Mouse (Mus musculus) heart, adult 18-20 months (tissue): ENCODE measurements around the gene Elob. TPM values are rescaled to one million over a fixed set of nuclear protein-coding genes. Genes with fewer than 3 reads are reported as not detected.

Source experiments
- DNase-seq, 2 experiments: peaks; one replicate each; pipeline ENCODE4 v3.0.0; 2021 to 2022; ENCODE audit warnings: mixed read lengths in 1 of 2
- microRNA-seq, 2 experiments: library from miRNA; unstranded; fragments of <30 nt; microRNA quantifications; one replicate each; pipeline ENCODE4 v1.2.0; 2022
- total RNA-seq, 2 experiments: library from RNA; stranded (reverse); gene quantifications; 2 replicates each; pipeline ENCODE4 v1.2.3; 2021

Elob gene
- total RNA-seq, 2 experiments from 2014 or later, result 357 to 360 TPM

DNA sequence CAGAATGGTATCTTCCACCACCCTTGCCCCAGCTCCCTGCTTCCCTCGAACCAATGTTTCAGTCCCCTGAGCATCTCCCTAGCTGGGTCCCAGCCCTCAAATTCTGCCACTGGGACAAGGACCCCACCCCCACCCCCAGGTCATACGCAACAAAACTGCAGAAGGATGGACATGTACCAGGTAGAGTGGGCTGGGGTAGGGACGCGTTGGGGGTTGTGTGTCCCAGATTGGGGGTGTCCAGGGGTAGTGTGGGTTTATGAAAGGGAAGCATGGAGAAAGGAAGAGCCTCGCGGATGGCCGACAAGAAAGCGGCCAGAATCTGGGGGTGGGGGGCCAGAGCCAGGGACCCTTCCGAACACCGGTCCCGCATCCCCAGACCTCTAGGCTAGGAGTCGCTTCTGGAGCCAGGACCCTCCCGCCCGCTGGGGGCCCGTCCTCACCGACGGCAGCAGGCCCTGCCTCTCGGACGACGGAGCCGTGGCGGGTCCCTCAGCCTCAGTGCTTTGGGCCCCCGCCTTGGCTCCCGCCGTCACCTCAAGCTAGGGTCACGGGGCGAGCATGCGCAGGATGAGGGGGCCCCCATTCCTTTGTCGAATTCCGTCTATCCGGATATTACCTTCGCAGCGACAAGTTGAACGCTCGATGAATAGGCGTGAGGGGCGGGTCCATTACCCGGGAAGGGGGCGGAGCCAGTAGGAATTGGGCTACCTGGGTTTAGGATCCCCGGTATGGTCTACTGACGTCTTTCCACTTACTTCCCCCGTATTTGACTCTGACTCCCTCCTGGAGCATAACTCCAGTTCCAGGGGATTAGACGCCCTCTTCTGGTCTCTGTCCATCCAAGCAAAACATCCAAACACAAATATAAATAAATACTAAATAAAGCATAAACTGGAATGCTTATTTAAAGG, 43.1 kb downstream of the Elob start, which contains the start of gene Flywch2:
Flywch2 (minus strand) TSS at position 521 of the 911 bp plus-strand sequence.
- peak; percentile 67 to 76 for DNase-seq

DNA sequence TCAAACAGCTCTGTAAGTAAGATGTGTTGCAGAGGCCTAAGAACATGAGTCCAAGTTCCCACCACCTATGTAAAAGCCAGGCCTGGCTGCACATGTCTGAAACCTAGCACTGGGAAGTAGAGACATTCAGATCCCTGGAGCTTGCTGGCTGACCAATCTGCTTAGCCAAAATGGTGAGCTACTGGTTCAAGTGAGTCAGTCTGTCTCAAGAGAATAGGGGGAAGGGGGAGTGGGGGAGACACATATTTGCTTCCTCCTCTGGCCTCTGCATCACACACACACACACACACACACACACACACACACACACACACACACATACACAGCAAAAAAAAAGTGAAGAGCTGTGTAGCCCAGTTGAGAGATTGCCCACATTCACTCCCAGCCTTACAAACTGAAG, 45.6 kb downstream of the Elob start:
- DNase-seq, result no peak

DNA sequence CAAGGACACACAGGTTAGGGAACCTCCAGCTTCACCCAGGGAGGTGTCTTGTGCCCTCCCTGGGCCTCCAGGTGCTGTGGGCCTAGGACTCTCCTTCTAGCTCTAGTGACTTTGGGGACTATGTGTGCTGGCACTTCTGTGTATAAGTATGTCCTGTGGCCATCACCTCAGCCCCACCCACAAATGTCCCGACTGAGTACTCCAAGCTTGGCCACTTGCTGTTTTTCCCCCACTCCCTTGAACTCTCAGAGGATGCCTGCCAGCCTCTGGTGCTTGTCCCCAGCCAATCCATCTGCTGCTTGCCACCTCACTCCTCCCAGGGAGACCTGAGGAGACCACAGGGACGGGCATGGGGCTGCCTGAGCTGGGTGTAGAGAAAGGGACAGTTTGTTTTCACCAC, 50.5 kb downstream of the Elob start:
- no peak for DNase-seq

DNA sequence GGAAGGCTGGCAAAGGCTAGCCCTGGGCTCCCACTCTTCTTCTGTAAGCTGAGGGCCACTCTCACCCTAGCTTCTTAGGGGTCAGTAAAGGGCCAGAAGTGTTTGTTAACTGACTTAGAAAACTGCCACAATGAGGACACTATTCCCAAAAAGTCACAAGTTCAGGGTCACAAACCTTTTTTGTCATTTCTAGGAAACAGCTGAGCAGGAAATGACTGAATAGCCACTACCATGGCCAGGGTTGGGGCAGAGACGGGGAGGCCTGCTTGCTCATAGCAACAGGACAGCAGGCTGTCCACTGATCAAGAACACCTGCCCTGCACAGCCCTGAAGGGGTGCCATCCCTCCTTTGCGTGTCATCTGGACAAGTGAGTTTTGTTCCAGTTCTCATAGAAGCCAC, 51.8 kb downstream of the Elob start:
- no peak for DNase-seq

DNA sequence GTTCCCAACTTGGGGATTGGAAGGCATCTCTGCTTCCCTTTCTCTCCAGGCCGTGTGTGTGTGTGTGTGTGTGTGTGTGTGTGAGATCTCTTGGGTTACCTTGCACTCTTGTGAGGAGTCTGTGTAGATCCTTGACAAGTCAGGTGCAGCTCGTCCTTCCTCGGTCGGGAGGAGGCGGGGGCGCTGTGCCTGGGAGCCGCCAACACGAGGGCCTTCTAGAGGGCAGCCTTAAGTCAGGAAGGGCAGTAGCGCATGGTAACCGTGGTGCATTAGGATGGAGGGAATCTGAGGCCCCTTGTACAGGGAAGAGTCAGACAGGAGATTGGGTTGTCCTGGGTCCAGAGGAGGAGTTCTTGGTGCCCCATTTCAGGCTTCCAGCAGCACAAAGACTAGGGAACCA, 52.7 kb downstream of the Elob start:
- no peak for DNase-seq

Small RNA genes within 50 kb of the gene (microRNA-seq; reads per million reads assigned to microRNA genes)
- 1.6 to 1.9 reads per million in 2 experiments for gene Mir5125

Other genes with a start within 250 kb of the Elob start
- gene Zfp13, start 229.6 kb downstream of the Elob start, total RNA-seq, result 1 to 10 TPM; 2.2 to 3.1 TPM
- gene Zscan10, start 228.3 kb downstream of the Elob start, total RNA-seq, result not detected
- under 1 TPM in 1 of 2 experiments, not detected in 1; 0.13 TPM for gene Mmp25, start 183.9 kb downstream of the Elob start, total RNA-seq
- gene Bicdl2, start 168.6 kb downstream of the Elob start, total RNA-seq, result not detected
- gene Hcfc1r1, start 155.5 kb downstream of the Elob start, total RNA-seq, result 100 to 1,000 TPM; 191 to 199 TPM
- 10 to 100 TPM; 11.0 to 11.2 TPM for gene Thoc6, start 155.3 kb downstream of the Elob start, total RNA-seq
- 10 to 100 TPM; 63.7 to 89.9 TPM for gene Tnfrsf12a, start 151.7 kb downstream of the Elob start, total RNA-seq
- not detected for gene Cldn6, start 149.9 kb downstream of the Elob start, total RNA-seq
- gene Cldn9, start 145.1 kb downstream of the Elob start, total RNA-seq, result not detected
- not detected for gene 1520401A03Rik, start 106.4 kb downstream of the Elob start, total RNA-seq
- gene Pkmyt1, start 102.8 kb downstream of the Elob start, total RNA-seq, result 1 to 10 TPM; 1.1 to 1.4 TPM
- gene Paqr4, start 88.3 kb downstream of the Elob start, total RNA-seq, result 10 to 100 TPM; 22.9 to 29.2 TPM
- under 1 TPM; 0.15 to 0.18 TPM for gene Kremen2, start 83.3 kb downstream of the Elob start, total RNA-seq
- 10 to 100 TPM; 38.1 to 40.7 TPM for gene Flywch1, start 57.5 kb downstream of the Elob start, total RNA-seq
- gene Flywch2, start 43.1 kb downstream of the Elob start, total RNA-seq, result under 1 TPM in 1 of 2 experiments, not detected in 1; 0.55 TPM
- gene Srrm2, start 38.6 kb downstream of the Elob start, total RNA-seq, result 100 to 1,000 TPM; 125 to 153 TPM
- gene Prss33, start 6.9 kb upstream of the Elob start, total RNA-seq, result not detected
- not detected for gene Prss32, start 14.7 kb upstream of the Elob start, total RNA-seq
- gene Prss41, start 15.0 kb upstream of the Elob start, total RNA-seq, result not detected
- not detected for gene Prss21, start 38.9 kb upstream of the Elob start, total RNA-seq
- gene Dcpp1, start 51.7 kb upstream of the Elob start, total RNA-seq, result not detected
- not detected for gene Dcpp2, start 51.7 kb upstream of the Elob start, total RNA-seq
- not detected for gene Dcpp3, start 88.3 kb upstream of the Elob start, total RNA-seq
- not detected for gene Sbp, start 112.5 kb upstream of the Elob start, total RNA-seq
- gene Sbpl, start 126.1 kb upstream of the Elob start, total RNA-seq, result not detected
- not detected for gene Prss30, start 151.4 kb upstream of the Elob start, total RNA-seq
- gene Prss22, start 169.0 kb upstream of the Elob start, total RNA-seq, result not detected
- not detected for gene Prss27, start 209.0 kb upstream of the Elob start, total RNA-seq
- 1 to 10 TPM; 7.5 to 7.8 TPM for gene Kctd5, start 244.3 kb upstream of the Elob start, total RNA-seq